Mouse (Mus musculus): ENCODE measurements around the gene Ankrd54. TPM values are rescaled to one million over a fixed set of nuclear protein-coding genes. Genes with fewer than 3 reads are reported as not detected.

Gene Ankrd54
- polyA plus RNA-seq, 2 experiments, result 37.7 to 39.9 TPM

- peak overlapping the region; percentile 53 to 63 for H3K4me3 ChIP-seq (ENCODE audit: insufficient read depth in 1 of 2, low read depth in 2 of 2, low read length in 2 of 2)
- WGBS (ENCODE audit: insufficient replicate concordance), result 10% methylated on average over 11 of the region's 11 CpGs
- no peak for TF ChIP-seq CTCF (IDR thresholded peaks at IDR 0.05; ENCODE audit: low read depth)
- no peak for TF ChIP-seq EP300 (IDR thresholded peaks at IDR 0.05; ENCODE audit: low read depth)
- H3K4me1 ChIP-seq (replicated peaks; ENCODE audit: control insufficient read depth in 2 of 2, insufficient read depth in 2 of 2, low read length in 1 of 2), result peaks cover 0 to 2% of the 10 kb centered on the region in 2 experiments; a peak in 2 of 4 replicates
- H3K27me3 ChIP-seq (ENCODE audit: control insufficient read depth, insufficient read depth, low read length), result peaks cover 65% of the 10 kb centered on the region
- DNase-seq (ENCODE audit: low read depth in 3 of 3, low spot score in 3 of 3), result no peak
- ATAC-seq (ENCODE audit: insufficient read depth), result no peak
- H3K36me3 ChIP-seq (replicated peaks; ENCODE audit: control insufficient read depth, insufficient read depth, low read depth), result no peaks in the 10 kb centered on the region
- peak overlapping the region; percentile 37; the same call in 1 of the 2 replicates for H3K9ac ChIP-seq (replicated peaks)
- no peak overlapping the region for H3K27ac ChIP-seq
- H3K9me3 ChIP-seq (ENCODE audit: control insufficient read depth, low read length), result no peaks in the 10 kb centered on the region
- peak overlapping the region; percentile 81 for H3K4me2 ChIP-seq (ENCODE audit: low read depth)
Measured at GRCm38 (mm10) chr15:79029519-79030241, 33.0 kb downstream of the Ankrd54 start.

DNA sequence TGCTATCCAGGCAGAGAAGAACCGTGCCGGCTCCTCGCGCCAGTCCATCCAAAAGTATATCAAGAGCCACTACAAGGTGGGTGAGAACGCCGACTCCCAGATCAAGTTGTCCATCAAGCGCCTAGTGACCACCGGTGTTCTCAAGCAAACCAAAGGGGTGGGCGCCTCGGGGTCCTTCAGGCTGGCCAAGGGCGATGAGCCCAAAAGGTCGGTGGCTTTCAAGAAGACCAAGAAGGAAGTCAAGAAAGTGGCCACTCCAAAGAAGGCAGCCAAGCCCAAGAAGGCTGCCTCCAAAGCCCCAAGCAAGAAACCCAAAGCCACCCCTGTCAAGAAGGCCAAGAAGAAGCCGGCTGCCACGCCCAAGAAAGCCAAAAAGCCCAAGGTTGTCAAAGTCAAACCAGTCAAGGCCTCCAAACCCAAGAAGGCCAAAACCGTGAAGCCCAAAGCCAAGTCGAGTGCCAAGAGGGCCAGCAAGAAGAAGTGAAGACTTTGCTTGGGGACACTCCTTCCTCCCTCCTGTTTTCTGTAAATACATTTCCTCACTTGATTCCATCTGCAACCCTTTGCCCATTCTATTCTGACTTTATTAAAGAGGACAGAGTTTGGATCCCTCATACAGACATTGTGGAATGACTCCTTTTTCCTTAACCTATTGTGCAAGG is 33.7 kb downstream of the Ankrd54 start:
- H3K36me3 ChIP-seq (replicated peaks; ENCODE audit: control insufficient read depth, insufficient read depth, low read depth), result no peaks in the 10 kb centered on the region
- DNase-seq (ENCODE audit: low read depth in 3 of 3, low spot score in 3 of 3) (no peak), ATAC-seq (ENCODE audit: insufficient read depth) (no peak)
- no peak overlapping the region for H3K27ac ChIP-seq
- peak overlapping the region; percentile 81 for H3K4me2 ChIP-seq (ENCODE audit: low read depth)
- H3K27me3 ChIP-seq (ENCODE audit: control insufficient read depth, insufficient read depth, low read length), result peaks cover 65% of the 10 kb centered on the region
- H3K4me3 ChIP-seq (ENCODE audit: insufficient read depth in 1 of 2, low read depth in 2 of 2, low read length in 2 of 2), result peak overlapping the region; percentile 53 to 63
- H3K9ac ChIP-seq (replicated peaks), result peak overlapping the region; percentile 61
- H3K9me3 ChIP-seq (ENCODE audit: control insufficient read depth, low read length), result no peaks in the 10 kb centered on the region
- peaks cover 0 to 2% of the 10 kb centered on the region in 2 experiments; a peak in 2 of 4 replicates for H3K4me1 ChIP-seq (replicated peaks; ENCODE audit: control insufficient read depth in 2 of 2, insufficient read depth in 2 of 2, low read length in 1 of 2)
- TF ChIP-seq CTCF (IDR thresholded peaks at IDR 0.05; ENCODE audit: low read depth) (no peak), EP300 (IDR thresholded peaks at IDR 0.05; ENCODE audit: low read depth) (no peak)
- WGBS (ENCODE audit: insufficient replicate concordance), result 21% methylated on average over 16 of the region's 16 CpGs

GRCm38 (mm10) chr15:79028237-79028738 is 34.4 kb downstream of the Ankrd54 start, which contains the start of gene H1f0:
Gene H1f0 (plus strand): TSS chr15:79028450.
- peaks cover 65% of the 10 kb centered on the region for H3K27me3 ChIP-seq (ENCODE audit: control insufficient read depth, insufficient read depth, low read length)
- peaks cover 0 to 5% of the 10 kb centered on the region in 2 experiments; a peak in 3 of 4 replicates for H3K4me1 ChIP-seq (replicated peaks; ENCODE audit: control insufficient read depth in 2 of 2, insufficient read depth in 2 of 2, low read length in 1 of 2)
- ATAC-seq (ENCODE audit: insufficient read depth) (peak; percentile 63), DNase-seq (ENCODE audit: low read depth in 3 of 3, low spot score in 3 of 3) (peak in 2 of 3 experiments; percentile 28 to 50)
- H3K4me2 ChIP-seq (ENCODE audit: low read depth), result peak within 1 kb of the TSS; percentile 81
- under 1% methylated on average over 58 of the region's 58 CpGs for WGBS (ENCODE audit: insufficient replicate concordance)
- peak within 1 kb of the TSS; percentile 57 to 63 for H3K4me3 ChIP-seq (ENCODE audit: insufficient read depth in 1 of 2, low read depth in 2 of 2, low read length in 2 of 2)
- no peaks in the 10 kb centered on the region for H3K36me3 ChIP-seq (replicated peaks; ENCODE audit: control insufficient read depth, insufficient read depth, low read depth)
- no peak for TF ChIP-seq EP300 (IDR thresholded peaks at IDR 0.05; ENCODE audit: low read depth)
- TF ChIP-seq CTCF (IDR thresholded peaks at IDR 0.05; ENCODE audit: low read depth), result no peak
- H3K9ac ChIP-seq (replicated peaks), result peak within 1 kb of the TSS; percentile 81
- H3K9me3 ChIP-seq (ENCODE audit: control insufficient read depth, low read length), result no peaks in the 10 kb centered on the region
- H3K27ac ChIP-seq, result peak within 1 kb of the TSS; percentile 13; the same call in 1 of the 2 replicates

- WGBS (ENCODE audit: insufficient replicate concordance), result 6% methylated on average over 45 of the region's 46 CpGs
- Histone ChIP-seq H3K9me3 (ENCODE audit: control insufficient read depth, low read length) (no peaks in the 10 kb centered on the region), H3K4me1 (replicated peaks; ENCODE audit: control insufficient read depth in 2 of 2, insufficient read depth in 2 of 2, low read length in 1 of 2) (peaks cover 0 to 8% of the 10 kb centered on the region in 2 experiments; a peak in 3 of 4 replicates), H3K27me3 (ENCODE audit: control insufficient read depth, insufficient read depth, low read length) (peaks cover 65% of the 10 kb centered on the region), H3K4me3 (ENCODE audit: insufficient read depth in 1 of 2, low read depth in 2 of 2, low read length in 2 of 2) (peak overlapping the region; percentile 57 to 63), H3K36me3 (replicated peaks; ENCODE audit: control insufficient read depth, insufficient read depth, low read depth) (no peaks in the 10 kb centered on the region), H3K9ac (replicated peaks) (peak overlapping the region; percentile 81), H3K4me2 (ENCODE audit: low read depth) (peak overlapping the region; percentile 81), H3K27ac (peak overlapping the region; percentile 13; the same call in 1 of the 2 replicates)
- DNase-seq (ENCODE audit: low read depth in 3 of 3, low spot score in 3 of 3) (no peak), ATAC-seq (ENCODE audit: insufficient read depth) (peak; percentile 19; the same call in 1 of the 2 replicates)
- TF ChIP-seq EP300 (IDR thresholded peaks at IDR 0.05; ENCODE audit: low read depth), result no peak
- TF ChIP-seq CTCF (IDR thresholded peaks at IDR 0.05; ENCODE audit: low read depth), result no peak
Measured at GRCm38 (mm10) chr15:79027291-79028205, 35.1 kb downstream of the Ankrd54 start.
